Mouse (Mus musculus) CH12.LX (cell line): ENCODE measurements around the gene Smndc1. TPM values are rescaled to one million over a fixed set of nuclear protein-coding genes. Genes with fewer than 3 reads are reported as not detected.

Experiments used
- DNase-seq: peaks from one replicate; pipeline ENCODE4 v3.0.0-alpha.2; 2013; ENCODE audit errors: extremely low read depth
- H3K27ac ChIP-seq: 2 replicates; pipeline ENCODE4 v1.5.1; 2012; ENCODE audit warnings: low read depth, mild to moderate bottlenecking, control low read depth, moderate library complexity; ENCODE audit not compliant: insufficient read depth
- H3K27me3 ChIP-seq: replicated peaks from 2 replicates; pipeline ENCODE3; 2012; ENCODE audit warnings: inconsistent platforms
- H3K36me3 ChIP-seq, 2 experiments: replicated peaks in 1 of 2; 2 replicates each; pipeline versions ENCODE3 to v1.6.1; 2012; ENCODE audit warnings: inconsistent platforms in 1 of 2, low read length in 1 of 2, mild to moderate bottlenecking in 1 of 2, mixed read lengths in 1 of 2, moderate library complexity in 1 of 2; ENCODE audit not compliant: control insufficient read depth in 1 of 2, insufficient read depth in 1 of 2
- H3K4me1 ChIP-seq, 2 experiments: 2 replicates each; pipeline ENCODE4 v1.6.1; 2012; ENCODE audit warnings: inconsistent platforms in 1 of 2, moderate library complexity in 1 of 2; ENCODE audit not compliant: insufficient read depth in 2 of 2, control insufficient read depth in 1 of 2
- H3K4me2 ChIP-seq: 2 replicates; pipeline ENCODE4 v1.6.1; 2012; ENCODE audit warnings: low read depth, mild to moderate bottlenecking, control low read depth; ENCODE audit not compliant: poor library complexity, insufficient read depth, severe bottlenecking
- H3K4me3 ChIP-seq, 3 experiments: fragments of 150-350 bp in 1 of 3; sonication (generic) in 1 of 3; replicated peaks in 1 of 3; 2 replicates each; pipeline versions ENCODE3 to v1.5.1; 2011 to 2012; ENCODE audit warnings: low read depth in 2 of 3, low read length in 2 of 3, mild to moderate bottlenecking in 2 of 3, moderate library complexity in 2 of 3, control low read depth in 1 of 3, improper control_type of control experiment in 1 of 3, inconsistent platforms in 1 of 3, mixed read lengths in 1 of 3; ENCODE audit not compliant: poor library complexity in 1 of 3
- H3K79me2 ChIP-seq: replicated peaks from 2 replicates; pipeline ENCODE4 v1.6.1; 2012; ENCODE audit warnings: mild to moderate bottlenecking, moderate library complexity; ENCODE audit not compliant: control insufficient read depth, poor library complexity, insufficient read depth, severe bottlenecking; ENCODE audit errors: extremely low read depth
- H3K9ac ChIP-seq: 2 replicates; pipeline ENCODE4 v1.6.1; 2012; ENCODE audit warnings: low read depth, mild to moderate bottlenecking, control low read depth, moderate library complexity; ENCODE audit not compliant: insufficient read depth
- H3K9me3 ChIP-seq: replicated peaks from 2 replicates; pipeline ENCODE3; 2012; ENCODE audit warnings: low read length, inconsistent platforms, mixed read lengths
- BHLHE40 ChIP-seq: IDR thresholded peaks from 2 replicates; pipeline ENCODE4 v1.6.1; 2011; ENCODE audit warnings: mild to moderate bottlenecking, low read depth, low read length, improper control_type of control experiment
- CHD1 ChIP-seq: IDR thresholded peaks from 2 replicates; pipeline ENCODE4 v1.6.1; 2012; ENCODE audit warnings: low read depth, low read length, improper control_type of control experiment, inconsistent platforms
- E2F4 ChIP-seq: IDR thresholded peaks from 2 replicates; pipeline ENCODE4 v1.6.1; 2011; ENCODE audit warnings: low read depth, low read length, improper control_type of control experiment; ENCODE audit not compliant: insufficient replicate concordance
- ELF1 ChIP-seq: IDR thresholded peaks from 2 replicates; pipeline ENCODE4 v1.6.1; 2014; ENCODE audit warnings: low read depth, mild to moderate bottlenecking, inconsistent platforms, low read length, improper control_type of control experiment
- EP300 ChIP-seq: IDR thresholded peaks from 2 replicates; pipeline ENCODE4 v1.6.1; 2011; ENCODE audit warnings: low read length, improper control_type of control experiment
- IRF4 ChIP-seq: IDR thresholded peaks from 2 replicates; pipeline ENCODE4 v1.6.1; 2014; ENCODE audit warnings: low read depth, mild to moderate bottlenecking, inconsistent platforms, low read length, improper control_type of control experiment
- MAX ChIP-seq: IDR thresholded peaks from 2 replicates; pipeline ENCODE4 v1.6.1; 2011; ENCODE audit warnings: low read length, improper control_type of control experiment
- MAZ ChIP-seq: IDR thresholded peaks from 2 replicates; pipeline ENCODE4 v1.6.1; 2012; ENCODE audit warnings: low read depth, mild to moderate bottlenecking, inconsistent platforms, low read length, improper control_type of control experiment, moderate library complexity
- MXI1 ChIP-seq: IDR thresholded peaks from 2 replicates; pipeline ENCODE4 v1.6.1; 2011; ENCODE audit warnings: mild to moderate bottlenecking, low read depth, low read length, improper control_type of control experiment
- MYC ChIP-seq: IDR thresholded peaks from 2 replicates; pipeline ENCODE4 v1.6.1; 2011; ENCODE audit warnings: low read depth, mild to moderate bottlenecking, improper control_type of control experiment, low read length
- NELFE ChIP-seq: IDR thresholded peaks from 2 replicates; pipeline ENCODE4 v1.6.1; 2011; ENCODE audit warnings: low read depth, low read length, improper control_type of control experiment
- NRF1 ChIP-seq: IDR thresholded peaks from 2 replicates; pipeline ENCODE4 v1.6.1; 2014; ENCODE audit warnings: low read depth, mild to moderate bottlenecking, inconsistent platforms, low read length, improper control_type of control experiment, moderate library complexity
- PAX5 ChIP-seq: IDR thresholded peaks from 2 replicates; pipeline ENCODE4 v1.6.1; 2012; ENCODE audit warnings: low read length, inconsistent platforms, mixed read lengths
- POLR2A ChIP-seq: IDR thresholded peaks from 2 replicates; pipeline ENCODE4 v1.6.1; 2011; ENCODE audit warnings: low read depth, mild to moderate bottlenecking, improper control_type of control experiment, low read length
- RCOR1 ChIP-seq: conservative IDR thresholded peaks from 2 replicates; pipeline ENCODE4 v1.6.1; 2012; ENCODE audit warnings: low read depth, mild to moderate bottlenecking, inconsistent platforms, low read length, improper control_type of control experiment
- SIN3A ChIP-seq: IDR thresholded peaks from 2 replicates; pipeline ENCODE4 v1.6.1; 2012; ENCODE audit warnings: low read length, improper control_type of control experiment, inconsistent platforms
- TBP ChIP-seq: conservative IDR thresholded peaks from 2 replicates; pipeline ENCODE4 v1.6.1; 2011; ENCODE audit warnings: low read depth, low read length, improper control_type of control experiment
- UBTF ChIP-seq: IDR thresholded peaks from 2 replicates; pipeline ENCODE4 v1.6.1; 2012; ENCODE audit warnings: low read depth, mild to moderate bottlenecking, inconsistent platforms, low read length, improper control_type of control experiment, moderate library complexity
- USF2 ChIP-seq: conservative IDR thresholded peaks from 2 replicates; pipeline ENCODE4 v1.6.1; 2011; ENCODE audit warnings: low read depth, low read length, improper control_type of control experiment
- ZC3H11A ChIP-seq: IDR thresholded peaks from 2 replicates; pipeline ENCODE4 v1.6.1; 2012; ENCODE audit warnings: low read depth, mild to moderate bottlenecking, inconsistent platforms, low read length, improper control_type of control experiment
- ZKSCAN1 ChIP-seq: IDR thresholded peaks from 2 replicates; pipeline ENCODE4 v1.6.1; 2012; ENCODE audit warnings: low read depth, inconsistent platforms, low read length, improper control_type of control experiment, borderline replicate concordance
- ZMIZ1 ChIP-seq: IDR thresholded peaks from 2 replicates; pipeline ENCODE4 v1.6.1; 2012; ENCODE audit warnings: low read depth, mild to moderate bottlenecking, inconsistent platforms, low read length, improper control_type of control experiment
- ZNF384 ChIP-seq: IDR thresholded peaks from 2 replicates; pipeline ENCODE4 v1.6.1; 2012; ENCODE audit warnings: low read depth, low read length, improper control_type of control experiment, inconsistent platforms
- dilution Hi-C: fragments of 300-500 bp; cut with MboI; formaldehyde crosslinking; loops from 2 replicates; pipeline ENCODE4 v1.14.3; 2020; ENCODE audit warnings: low sequenced_read_pairs; ENCODE audit not compliant: extremely low pct_unique_long_range_greater_than_20kb, extremely low pct_ligation_motif_present
- in situ Hi-C: fragments of 300-500 bp; cut with MboI; formaldehyde crosslinking; loops from 3 replicates; pipeline ENCODE4 v1.14.3; 2019; ENCODE audit warnings: low sequenced_read_pairs, low pct_ligation_motif_present, low pct_unique_long_range_greater_than_20kb, mixed read lengths
- polyA plus RNA-seq: library from polyadenylated mRNA; unstranded; fragments of >175 nt; gene quantifications from 2 replicates; pipeline ENCODE4 v1.2.1, GENCODE M21; 2012; ENCODE audit warnings: low read depth; ENCODE audit not compliant: insufficient read length
- total RNA-seq, 2 experiments: library from RNA; depleted of rRNA; stranded (reverse); fragments of 300-350 nt in 1 of 2; fragments of >200 nt in 1 of 2; gene quantifications; 2 replicates each; pipeline ENCODE4 v1.2.3; 2012 to 2014

Smndc1 gene
- total and polyA plus RNA-seq, 3 experiments: 20.5 to 96.6 (median 41.3) TPM

DNA sequence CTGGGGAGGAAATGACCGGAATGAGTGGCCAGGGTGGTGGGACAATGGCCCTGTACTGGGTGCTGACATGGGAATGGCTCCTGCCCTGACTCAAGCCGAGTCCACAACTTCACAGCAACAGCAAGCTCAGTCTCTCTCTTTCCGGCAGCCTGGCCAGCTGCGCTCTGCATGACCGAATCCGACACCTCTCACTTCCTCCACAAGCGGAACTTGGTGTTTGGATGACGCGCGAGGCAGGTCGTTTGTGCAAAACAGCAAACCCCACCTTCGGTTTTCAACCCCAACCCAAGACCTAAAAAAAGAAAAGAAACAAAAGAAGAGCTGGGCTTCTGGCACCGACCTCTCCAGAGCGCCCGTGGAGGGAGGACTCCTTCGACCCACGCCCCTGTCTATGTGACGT, 34.3 kb upstream of the Smndc1 start (continued):
- TF ChIP-seq SIN3A (peak; percentile 78), UBTF (no peak), RCOR1 (peak; percentile 81; the same call in 1 of the 2 replicates)

DNA sequence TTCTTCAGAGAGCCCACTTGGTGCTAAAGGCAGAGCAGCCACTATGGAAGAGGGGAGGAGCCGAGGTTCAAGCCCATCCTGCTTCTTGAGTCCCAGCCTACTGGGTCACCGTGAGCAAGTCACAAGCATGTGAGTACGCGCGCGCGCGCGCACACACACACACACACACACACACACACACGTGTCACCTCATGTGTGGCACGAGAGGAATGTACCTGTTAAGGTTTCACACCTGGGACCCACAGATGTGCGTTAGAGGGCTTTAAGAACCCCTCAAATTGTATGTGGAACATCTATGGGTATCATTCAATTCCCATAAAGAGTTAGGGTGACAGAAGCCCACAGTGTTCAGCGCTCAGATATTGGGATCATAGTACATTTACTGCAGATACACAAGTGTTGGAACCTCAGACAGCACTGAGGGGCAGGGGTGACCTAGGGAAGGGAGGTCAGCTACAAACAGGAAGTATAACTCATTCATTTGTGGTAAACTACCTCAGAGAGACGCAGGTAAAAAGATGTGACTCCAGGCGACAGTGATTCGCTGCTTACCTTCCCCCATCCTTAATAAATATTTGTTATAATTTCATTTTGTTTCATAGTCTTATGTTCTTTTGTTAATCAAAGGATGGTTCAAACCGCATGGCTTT, 33.6 kb upstream of the Smndc1 start:
- Histone ChIP-seq H3K9me3 (no peaks in the 10 kb centered on the region), H3K9ac (peak overlapping the region; percentile 94), H3K27ac (peak overlapping the region; percentile 100), H3K4me2 (peak overlapping the region; percentile 80), H3K4me3 (peak overlapping the region; percentile 33 to 65 (median 48)), H3K79me2 (no peaks in the 10 kb centered on the region), H3K27me3 (no peaks in the 10 kb centered on the region), H3K4me1 (peaks cover 33 to 71% of the 10 kb centered on the region in 2 experiments), H3K36me3 (peaks cover 0 to 11% of the 10 kb centered on the region in 2 experiments)
- peak; percentile 24 for TF ChIP-seq MYC
- no peak for TF ChIP-seq ELF1
- peak; percentile 22; the same call in 1 of the 2 replicates for TF ChIP-seq NELFE
- TF ChIP-seq IRF4: no peak
- TF ChIP-seq ZMIZ1: no peak
- peak; percentile 30; the same call in 1 of the 2 replicates for TF ChIP-seq CHD1
- TF ChIP-seq RCOR1: no peak
- peak; percentile 82 for TF ChIP-seq MAX
- TF ChIP-seq ZNF384: no peak; the same call in 1 of the 2 replicates
- TF ChIP-seq ZKSCAN1: no peak
- TF ChIP-seq ZC3H11A: no peak
- no peak for TF ChIP-seq USF2
- TF ChIP-seq TBP: peak; percentile 13
- no peak for TF ChIP-seq SIN3A
- TF ChIP-seq E2F4: no peak
- no peak for TF ChIP-seq MAZ
- TF ChIP-seq EP300: no peak
- TF ChIP-seq POLR2A: peak; percentile 41; the same call in 1 of the 2 replicates
- no peak for TF ChIP-seq PAX5
- TF ChIP-seq NRF1: peak; percentile 70
- peak; percentile 61; the same call in 1 of the 2 replicates for TF ChIP-seq MXI1
- peak; percentile 99 for TF ChIP-seq BHLHE40
- in situ Hi-C loops (loop anchor here (10.0 kb wide), 1 partner anchor 111 kb away; no protein-coding TSS in a partner anchor), dilution Hi-C loops (no loop called here)
- peak; percentile 92 for DNase-seq
